Mouse (Mus musculus): Measurements from ENCODE around the gene Dtx4.

- TF ChIP-seq POLR2A (IDR thresholded peaks at IDR 0.05; ENCODE audit: borderline replicate concordance, extremely low read depth, low read depth, low read length) (no peak), CTCF (IDR thresholded peaks at IDR 0.05; ENCODE audit: insufficient read depth, low read length) (no peak)
These were observed 5.0 kb downstream of the Dtx4 start for GRCm38 (mm10) chr19:12496241-12496640.
